Mouse (Mus musculus): ENCODE data around the gene Tlx2. TPM values are rescaled to one million over a fixed set of nuclear protein-coding genes. Genes with fewer than 3 reads are reported as not detected.

Gene Tlx2
- polyA plus RNA-seq, 1 experiment from 2014 or later: 42.3 TPM

GRCm38 (mm10) chr6:83108762-83109668 is 38.9 kb upstream of the Tlx2 start, which contains the start of gene Mrpl53:
Gene Mrpl53, plus strand, starts transcription at chr6:83109040.
- Histone ChIP-seq H3K4me1 (peaks cover 22% of the 10 kb centered on the region), H3K9ac (peak within 1 kb of the TSS; percentile 90), H3K36me3 (peaks cover 7% of the 10 kb centered on the region; the same call in 1 of the 2 replicates), H3K4me3 (peak within 1 kb of the TSS; percentile 85), H3K4me2 (replicated peaks) (peak within 1 kb of the TSS; percentile 87), H3K27ac (peak within 1 kb of the TSS; percentile 42; the same call in 1 of the 2 replicates), H3K9me3 (no peaks in the 10 kb centered on the region), H3K27me3 (replicated peaks) (no peaks in the 10 kb centered on the region)
- under 1% methylated on average over 76 of the region's 76 CpGs for WGBS
- peak; percentile 93 for ATAC-seq (ENCODE audit: low FRiP score, low read depth)

GRCm38 (mm10) chr6:83107566-83108400 is 37.7 kb upstream of the Tlx2 start:
- peak overlapping the region; percentile 87 for H3K4me2 ChIP-seq (replicated peaks)
- H3K27me3 ChIP-seq (replicated peaks): peaks cover 3% of the 10 kb centered on the region; the same call in 1 of the 2 replicates
- peaks cover 30% of the 10 kb centered on the region for H3K4me1 ChIP-seq
- 0 out of 2 replicates have a peak, but pooled peaks have one; percentile 18 for ATAC-seq (ENCODE audit: low FRiP score, low read depth)
- no peaks in the 10 kb centered on the region for H3K9me3 ChIP-seq
- WGBS: 36% methylated on average over 13 of the region's 13 CpGs
- H3K36me3 ChIP-seq: peaks cover 7% of the 10 kb centered on the region; the same call in 1 of the 2 replicates
- H3K4me3 ChIP-seq: peak overlapping the region; percentile 85; the same call in 1 of the 2 replicates
- H3K9ac ChIP-seq: peak overlapping the region; percentile 90; the same call in 1 of the 2 replicates
- no peak overlapping the region for H3K27ac ChIP-seq

- H3K4me1 ChIP-seq: peaks cover 29% of the 10 kb centered on the region
- no peak overlapping the region for H3K27ac ChIP-seq
- H3K4me3 ChIP-seq: no peak overlapping the region
- 83% methylated on average over 4 of the region's 4 CpGs for WGBS
- H3K27me3 ChIP-seq (replicated peaks): peaks cover 3% of the 10 kb centered on the region; the same call in 1 of the 2 replicates
- no peak overlapping the region for H3K9ac ChIP-seq
- H3K4me2 ChIP-seq (replicated peaks): no peak overlapping the region
- no peak for ATAC-seq (ENCODE audit: low FRiP score, low read depth)
- H3K9me3 ChIP-seq: no peaks in the 10 kb centered on the region
- peaks cover 7% of the 10 kb centered on the region; the same call in 1 of the 2 replicates for H3K36me3 ChIP-seq
Measured at GRCm38 (mm10) chr6:83104158-83104557, 34.1 kb upstream of the Tlx2 start.

- Histone ChIP-seq H3K4me1 (peaks cover 24% of the 10 kb centered on the region), H3K4me3 (no peak overlapping the region), H3K27ac (no peak overlapping the region), H3K9me3 (no peaks in the 10 kb centered on the region), H3K36me3 (peaks cover 7% of the 10 kb centered on the region; the same call in 1 of the 2 replicates), H3K9ac (peak overlapping the region; percentile 85), H3K4me2 (replicated peaks) (peak overlapping the region; percentile 99), H3K27me3 (replicated peaks) (peaks cover 3% of the 10 kb centered on the region; the same call in 1 of the 2 replicates)
- ATAC-seq (ENCODE audit: low FRiP score, low read depth): no peak
- 60% methylated on average over 10 of the region's 11 CpGs for whole genome bisulfite sequencing
Measured at GRCm38 (mm10) chr6:83103130-83103650, 33.1 kb upstream of the Tlx2 start.

- Histone ChIP-seq H3K27me3 (replicated peaks) (peaks cover 3% of the 10 kb centered on the region; the same call in 1 of the 2 replicates), H3K27ac (peak overlapping the region; percentile 65; the same call in 1 of the 2 replicates), H3K4me2 (replicated peaks) (peak overlapping the region; percentile 99), H3K9ac (peak overlapping the region; percentile 85), H3K9me3 (no peaks in the 10 kb centered on the region), H3K36me3 (peaks cover 3% of the 10 kb centered on the region; the same call in 1 of the 2 replicates), H3K4me3 (peak overlapping the region; percentile 76), H3K4me1 (peaks cover 18% of the 10 kb centered on the region)
- under 1% methylated on average over 74 of the region's 74 CpGs for WGBS
- peak; percentile 79 for ATAC-seq (ENCODE audit: low FRiP score, low read depth)
Measured at GRCm38 (mm10) chr6:83101688-83102556, 31.8 kb upstream of the Tlx2 start.

GRCm38 (mm10) chr6:83101316-83101687 is 31.2 kb upstream of the Tlx2 start, which contains the start of the genes Ccdc142 and Gm42688:
Gene Ccdc142, plus strand, starts transcription at chr6:83101601.
Gene Gm42688, plus strand, starts transcription at chr6:83101617.
- under 1% methylated on average over 25 of the region's 25 CpGs for WGBS
- Histone ChIP-seq H3K27ac (peak within 1 kb of the TSS; percentile 65; the same call in 1 of the 2 replicates), H3K4me2 (replicated peaks) (peak within 1 kb of the TSS; percentile 99), H3K9me3 (no peaks in the 10 kb centered on the region), H3K4me1 (peaks cover 18% of the 10 kb centered on the region), H3K4me3 (peak within 1 kb of the TSS; percentile 76), H3K9ac (peak within 1 kb of the TSS; percentile 85), H3K36me3 (peaks cover 3% of the 10 kb centered on the region; the same call in 1 of the 2 replicates), H3K27me3 (replicated peaks) (peaks cover 3% of the 10 kb centered on the region; the same call in 1 of the 2 replicates)
- peak; percentile 92 for ATAC-seq (ENCODE audit: low FRiP score, low read depth)

GRCm38 (mm10) chr6:83098411-83098810 is 28.3 kb upstream of the Tlx2 start:
- Histone ChIP-seq H3K4me3 (no peak overlapping the region), H3K4me2 (replicated peaks) (no peak overlapping the region), H3K27me3 (replicated peaks) (peaks cover 3% of the 10 kb centered on the region; the same call in 1 of the 2 replicates), H3K36me3 (no peaks in the 10 kb centered on the region), H3K27ac (no peak overlapping the region), H3K4me1 (peaks cover 16% of the 10 kb centered on the region), H3K9me3 (no peaks in the 10 kb centered on the region), H3K9ac (no peak overlapping the region)
- ATAC-seq (ENCODE audit: low FRiP score, low read depth): no peak
- WGBS: 69% methylated on average over 2 of the region's 2 CpGs

- Histone ChIP-seq H3K27me3 (replicated peaks) (peaks cover 2% of the 10 kb centered on the region; the same call in 1 of the 2 replicates), H3K4me3 (no peak overlapping the region), H3K4me1 (no peaks in the 10 kb centered on the region), H3K27ac (no peak overlapping the region), H3K36me3 (no peaks in the 10 kb centered on the region), H3K9ac (no peak overlapping the region), H3K9me3 (no peaks in the 10 kb centered on the region), H3K4me2 (replicated peaks) (no peak overlapping the region)
- ATAC-seq (ENCODE audit: low FRiP score, low read depth): no peak
- WGBS: 54% methylated on average over 6 of the region's 6 CpGs
Measured at GRCm38 (mm10) chr6:83095968-83096367, 25.9 kb upstream of the Tlx2 start.

GRCm38 (mm10) chr6:83092416-83093127 is 22.5 kb upstream of the Tlx2 start:
- 39% methylated on average over 6 of the region's 6 CpGs for WGBS
- Histone ChIP-seq H3K27me3 (replicated peaks) (peaks cover 29% of the 10 kb centered on the region), H3K27ac (no peak overlapping the region), H3K4me2 (replicated peaks) (no peak overlapping the region), H3K9me3 (no peaks in the 10 kb centered on the region), H3K4me3 (no peak overlapping the region), H3K36me3 (no peaks in the 10 kb centered on the region), H3K4me1 (peaks cover 2% of the 10 kb centered on the region), H3K9ac (no peak overlapping the region)
- no peak for ATAC-seq (ENCODE audit: low FRiP score, low read depth)

GRCm38 (mm10) chr6:83087926-83088260 is 17.8 kb upstream of the Tlx2 start:
- no peak overlapping the region for H3K27ac ChIP-seq
- peak overlapping the region; percentile 45 for H3K4me2 ChIP-seq (replicated peaks)
- no peaks in the 10 kb centered on the region for H3K9me3 ChIP-seq
- 6% methylated on average over 9 of the region's 9 CpGs for WGBS
- H3K27me3 ChIP-seq (replicated peaks): peaks cover 75% of the 10 kb centered on the region
- H3K36me3 ChIP-seq: no peaks in the 10 kb centered on the region
- peaks cover 16% of the 10 kb centered on the region for H3K4me1 ChIP-seq
- 0 out of 2 replicates have a peak overlapping the region, but pooled peaks have one; percentile 16 for H3K4me3 ChIP-seq
- no peak for ATAC-seq (ENCODE audit: low FRiP score, low read depth)
- no peak overlapping the region for H3K9ac ChIP-seq

Measured in neural tube, embryonic 12.5 days (tissue).